Mouse (Mus musculus): ENCODE data around the gene Prnp. TPM values are rescaled to one million over a fixed set of nuclear protein-coding genes. Genes with fewer than 3 reads are reported as not detected.

The Prnp gene
- polyA plus RNA-seq, 1 experiment from 2014 or later, result 102 TPM

GRCm38 (mm10) chr2:131902867-131903266 lies 6.9 kb upstream of the Prnp start:
- Histone ChIP-seq H3K9me3 (ENCODE audit: control insufficient read depth, low read length) (no peaks in the 10 kb centered on the region), H3K4me2 (replicated peaks; ENCODE audit: low read depth) (no peak overlapping the region), H3K36me3 (ENCODE audit: control insufficient read depth, insufficient read depth, low read length) (no peaks in the 10 kb centered on the region), H3K27me3 (ENCODE audit: control insufficient read depth, insufficient read depth, low read length) (no peaks in the 10 kb centered on the region), H3K9ac (ENCODE audit: low read length) (no peak overlapping the region), H3K27ac (replicated peaks) (peak overlapping the region; percentile 83), H3K4me3 (ENCODE audit: low read depth, low read length) (no peak overlapping the region), H3K4me1 (replicated peaks; ENCODE audit: control insufficient read depth, insufficient read depth) (no peaks in the 10 kb centered on the region)
- TF ChIP-seq CTCF (IDR thresholded peaks at IDR 0.05; ENCODE audit: low read depth) (no peak), EP300 (optimal IDR thresholded peaks at IDR 0.05) (peak; percentile 43)
- DNase-seq (ENCODE audit: low spot score), result peak; percentile 57
- ATAC-seq (ENCODE audit: low FRiP score, low TSS enrichment), result peak; percentile 94
- WGBS, result 21% methylated on average over 8 of the region's 8 CpGs

- Histone ChIP-seq H3K9ac (ENCODE audit: low read length) (no peak overlapping the region), H3K27me3 (ENCODE audit: control insufficient read depth, insufficient read depth, low read length) (no peaks in the 10 kb centered on the region), H3K36me3 (ENCODE audit: control insufficient read depth, insufficient read depth, low read length) (no peaks in the 10 kb centered on the region), H3K4me1 (replicated peaks; ENCODE audit: control insufficient read depth, insufficient read depth) (no peaks in the 10 kb centered on the region), H3K4me3 (ENCODE audit: low read depth, low read length) (no peak overlapping the region), H3K4me2 (replicated peaks; ENCODE audit: low read depth) (no peak overlapping the region), H3K9me3 (ENCODE audit: control insufficient read depth, low read length) (no peaks in the 10 kb centered on the region), H3K27ac (replicated peaks) (no peak overlapping the region)
- DNase-seq (ENCODE audit: low spot score), result no peak
- no peak for ATAC-seq (ENCODE audit: low FRiP score, low TSS enrichment)
- TF ChIP-seq EP300 (optimal IDR thresholded peaks at IDR 0.05) (no peak), CTCF (IDR thresholded peaks at IDR 0.05; ENCODE audit: low read depth) (no peak)
- 45% methylated on average over 5 of the region's 5 CpGs for WGBS
These were observed 4.7 kb upstream of the Prnp start for GRCm38 (mm10) chr2:131905025-131905424.

GRCm38 (mm10) chr2:131905776-131906175 lies 4.0 kb upstream of the Prnp start:
- H3K9me3 ChIP-seq (ENCODE audit: control insufficient read depth, low read length), result no peaks in the 10 kb centered on the region
- H3K9ac ChIP-seq (ENCODE audit: low read length), result no peak overlapping the region
- ATAC-seq (ENCODE audit: low FRiP score, low TSS enrichment) (no peak), DNase-seq (ENCODE audit: low spot score) (no peak)
- no peaks in the 10 kb centered on the region for H3K27me3 ChIP-seq (ENCODE audit: control insufficient read depth, insufficient read depth, low read length)
- TF ChIP-seq EP300 (optimal IDR thresholded peaks at IDR 0.05) (no peak), CTCF (IDR thresholded peaks at IDR 0.05; ENCODE audit: low read depth) (no peak)
- no peak overlapping the region for H3K27ac ChIP-seq (replicated peaks)
- no peak overlapping the region for H3K4me3 ChIP-seq (ENCODE audit: low read depth, low read length)
- H3K36me3 ChIP-seq (ENCODE audit: control insufficient read depth, insufficient read depth, low read length), result no peaks in the 10 kb centered on the region
- no peak overlapping the region for H3K4me2 ChIP-seq (replicated peaks; ENCODE audit: low read depth)
- no peaks in the 10 kb centered on the region; the same call in 1 of the 2 replicates for H3K4me1 ChIP-seq (replicated peaks; ENCODE audit: control insufficient read depth, insufficient read depth)
- 70% methylated on average over 6 of the region's 6 CpGs for WGBS

- TF ChIP-seq EP300 (optimal IDR thresholded peaks at IDR 0.05), result no peak
- TF ChIP-seq CTCF (IDR thresholded peaks at IDR 0.05; ENCODE audit: low read depth), result no peak
- no peaks in the 10 kb centered on the region; the same call in 1 of the 2 replicates for H3K4me1 ChIP-seq (replicated peaks; ENCODE audit: control insufficient read depth, insufficient read depth)
- H3K9ac ChIP-seq (ENCODE audit: low read length), result no peak overlapping the region
- H3K27me3 ChIP-seq (ENCODE audit: control insufficient read depth, insufficient read depth, low read length), result no peaks in the 10 kb centered on the region
- no peak overlapping the region for H3K27ac ChIP-seq (replicated peaks)
- no peak overlapping the region for H3K4me2 ChIP-seq (replicated peaks; ENCODE audit: low read depth)
- DNase-seq (ENCODE audit: low spot score) (no peak), ATAC-seq (ENCODE audit: low FRiP score, low TSS enrichment) (no peak)
- no peaks in the 10 kb centered on the region for H3K9me3 ChIP-seq (ENCODE audit: control insufficient read depth, low read length)
- no peak overlapping the region for H3K4me3 ChIP-seq (ENCODE audit: low read depth, low read length)
- no peaks in the 10 kb centered on the region for H3K36me3 ChIP-seq (ENCODE audit: control insufficient read depth, insufficient read depth, low read length)
- 82% methylated on average over 3 of the region's 3 CpGs for WGBS
These were observed 3.5 kb upstream of the Prnp start for GRCm38 (mm10) chr2:131906266-131906665.

- no peak for ATAC-seq (ENCODE audit: low FRiP score, low TSS enrichment)
- Histone ChIP-seq H3K27ac (replicated peaks) (no peak overlapping the region), H3K27me3 (ENCODE audit: control insufficient read depth, insufficient read depth, low read length) (no peaks in the 10 kb centered on the region), H3K4me3 (ENCODE audit: low read depth, low read length) (no peak overlapping the region), H3K9ac (ENCODE audit: low read length) (no peak overlapping the region), H3K36me3 (ENCODE audit: control insufficient read depth, insufficient read depth, low read length) (no peaks in the 10 kb centered on the region), H3K4me1 (replicated peaks; ENCODE audit: control insufficient read depth, insufficient read depth) (no peaks in the 10 kb centered on the region; the same call in 1 of the 2 replicates), H3K9me3 (ENCODE audit: control insufficient read depth, low read length) (no peaks in the 10 kb centered on the region), H3K4me2 (replicated peaks; ENCODE audit: low read depth) (no peak overlapping the region)
- DNase-seq (ENCODE audit: low spot score), result no peak
- TF ChIP-seq CTCF (IDR thresholded peaks at IDR 0.05; ENCODE audit: low read depth) (no peak), EP300 (optimal IDR thresholded peaks at IDR 0.05) (no peak)
- 62% methylated on average over 1 of the region's 1 CpGs for WGBS
These were observed 2.9 kb upstream of the Prnp start for GRCm38 (mm10) chr2:131906846-131907245.

- no peak for DNase-seq (ENCODE audit: low spot score)
- WGBS, result 83% methylated on average over 5 of the region's 5 CpGs
- Histone ChIP-seq H3K9me3 (ENCODE audit: control insufficient read depth, low read length) (no peaks in the 10 kb centered on the region), H3K27ac (replicated peaks) (no peak overlapping the region), H3K4me1 (replicated peaks; ENCODE audit: control insufficient read depth, insufficient read depth) (no peaks in the 10 kb centered on the region; the same call in 1 of the 2 replicates), H3K9ac (ENCODE audit: low read length) (no peak overlapping the region), H3K36me3 (ENCODE audit: control insufficient read depth, insufficient read depth, low read length) (no peaks in the 10 kb centered on the region), H3K4me2 (replicated peaks; ENCODE audit: low read depth) (no peak overlapping the region), H3K4me3 (ENCODE audit: low read depth, low read length) (no peak overlapping the region), H3K27me3 (ENCODE audit: control insufficient read depth, insufficient read depth, low read length) (no peaks in the 10 kb centered on the region)
- ATAC-seq (ENCODE audit: low FRiP score, low TSS enrichment), result no peak
- TF ChIP-seq EP300 (optimal IDR thresholded peaks at IDR 0.05) (no peak), CTCF (IDR thresholded peaks at IDR 0.05; ENCODE audit: low read depth) (no peak)
These were observed 2.4 kb upstream of the Prnp start for GRCm38 (mm10) chr2:131907311-131907710.

Data from stomach, postnatal 0 days (tissue).